Mouse (Mus musculus) CH12.LX (cell line): ENCODE results near the gene Pcnt. TPM values are rescaled to one million over a fixed set of nuclear protein-coding genes. Genes with fewer than 3 reads are reported as not detected.
A peak's percentile ranks its signal among the peaks of the same experiment; 100 is the strongest.

Experiments
- DNase-seq: peaks from one replicate; pipeline ENCODE4 v3.0.0-alpha.2; 2013; ENCODE audit errors: extremely low read depth
- H3K27ac ChIP-seq: 2 replicates; pipeline ENCODE4 v1.5.1; 2012; ENCODE audit warnings: low read depth, mild to moderate bottlenecking, control low read depth, moderate library complexity; ENCODE audit not compliant: insufficient read depth
- H3K27me3 ChIP-seq: replicated peaks from 2 replicates; pipeline ENCODE3; 2012; ENCODE audit warnings: inconsistent platforms
- H3K36me3 ChIP-seq, 2 experiments: replicated peaks in 1 of 2; 2 replicates each; pipeline versions ENCODE3 to v1.6.1; 2012; ENCODE audit warnings: inconsistent platforms in 1 of 2, low read length in 1 of 2, mild to moderate bottlenecking in 1 of 2, mixed read lengths in 1 of 2, moderate library complexity in 1 of 2; ENCODE audit not compliant: control insufficient read depth in 1 of 2, insufficient read depth in 1 of 2
- H3K4me1 ChIP-seq, 2 experiments: 2 replicates each; pipeline ENCODE4 v1.6.1; 2012; ENCODE audit warnings: inconsistent platforms in 1 of 2, moderate library complexity in 1 of 2; ENCODE audit not compliant: insufficient read depth in 2 of 2, control insufficient read depth in 1 of 2
- H3K4me2 ChIP-seq: 2 replicates; pipeline ENCODE4 v1.6.1; 2012; ENCODE audit warnings: low read depth, mild to moderate bottlenecking, control low read depth; ENCODE audit not compliant: poor library complexity, insufficient read depth, severe bottlenecking
- H3K4me3 ChIP-seq, 3 experiments: fragments of 150-350 bp in 1 of 3; sonication (generic) in 1 of 3; replicated peaks in 1 of 3; 2 replicates each; pipeline versions ENCODE3 to v1.5.1; 2011 to 2012; ENCODE audit warnings: low read depth in 2 of 3, low read length in 2 of 3, mild to moderate bottlenecking in 2 of 3, moderate library complexity in 2 of 3, control low read depth in 1 of 3, improper control_type of control experiment in 1 of 3, inconsistent platforms in 1 of 3, mixed read lengths in 1 of 3; ENCODE audit not compliant: poor library complexity in 1 of 3
- H3K79me2 ChIP-seq: replicated peaks from 2 replicates; pipeline ENCODE4 v1.6.1; 2012; ENCODE audit warnings: mild to moderate bottlenecking, moderate library complexity; ENCODE audit not compliant: control insufficient read depth, poor library complexity, insufficient read depth, severe bottlenecking; ENCODE audit errors: extremely low read depth
- H3K9ac ChIP-seq: 2 replicates; pipeline ENCODE4 v1.6.1; 2012; ENCODE audit warnings: low read depth, mild to moderate bottlenecking, control low read depth, moderate library complexity; ENCODE audit not compliant: insufficient read depth
- H3K9me3 ChIP-seq: replicated peaks from 2 replicates; pipeline ENCODE3; 2012; ENCODE audit warnings: low read length, inconsistent platforms, mixed read lengths
- BHLHE40 ChIP-seq: IDR thresholded peaks from 2 replicates; pipeline ENCODE4 v1.6.1; 2011; ENCODE audit warnings: mild to moderate bottlenecking, low read depth, low read length, improper control_type of control experiment
- CHD1 ChIP-seq: IDR thresholded peaks from 2 replicates; pipeline ENCODE4 v1.6.1; 2012; ENCODE audit warnings: low read depth, low read length, improper control_type of control experiment, inconsistent platforms
- CHD2 ChIP-seq: IDR thresholded peaks from 2 replicates; pipeline ENCODE4 v1.6.1; 2011; ENCODE audit warnings: low read length, improper control_type of control experiment
- EP300 ChIP-seq: IDR thresholded peaks from 2 replicates; pipeline ENCODE4 v1.6.1; 2011; ENCODE audit warnings: low read length, improper control_type of control experiment
- ETS1 ChIP-seq: conservative IDR thresholded peaks from 2 replicates; pipeline ENCODE4 v1.6.1; 2012; ENCODE audit warnings: low read depth, mild to moderate bottlenecking, inconsistent platforms, low read length, improper control_type of control experiment, moderate library complexity
- HCFC1 ChIP-seq: IDR thresholded peaks from 2 replicates; pipeline ENCODE4 v1.6.1; 2012; ENCODE audit warnings: low read depth, mild to moderate bottlenecking, inconsistent platforms, low read length, improper control_type of control experiment
- JUN ChIP-seq: IDR thresholded peaks from 2 replicates; pipeline ENCODE4 v1.6.1; 2011; ENCODE audit warnings: low read depth, mild to moderate bottlenecking, low read length, improper control_type of control experiment, moderate library complexity; ENCODE audit not compliant: insufficient read depth
- JUND ChIP-seq: conservative IDR thresholded peaks from 2 replicates; pipeline ENCODE4 v1.6.1; 2011; ENCODE audit warnings: low read depth, low read length, improper control_type of control experiment
- MEF2A ChIP-seq: IDR thresholded peaks from 2 replicates; pipeline ENCODE4 v1.6.1; 2014; ENCODE audit warnings: low read depth, mild to moderate bottlenecking, inconsistent platforms, low read length, improper control_type of control experiment, borderline replicate concordance
- MXI1 ChIP-seq: IDR thresholded peaks from 2 replicates; pipeline ENCODE4 v1.6.1; 2011; ENCODE audit warnings: mild to moderate bottlenecking, low read depth, low read length, improper control_type of control experiment
- NRF1 ChIP-seq: IDR thresholded peaks from 2 replicates; pipeline ENCODE4 v1.6.1; 2014; ENCODE audit warnings: low read depth, mild to moderate bottlenecking, inconsistent platforms, low read length, improper control_type of control experiment, moderate library complexity
- PAX5 ChIP-seq: IDR thresholded peaks from 2 replicates; pipeline ENCODE4 v1.6.1; 2012; ENCODE audit warnings: low read length, inconsistent platforms, mixed read lengths
- POLR2A ChIP-seq: IDR thresholded peaks from 2 replicates; pipeline ENCODE4 v1.6.1; 2011; ENCODE audit warnings: low read depth, mild to moderate bottlenecking, improper control_type of control experiment, low read length
- POLR2AphosphoS2 ChIP-seq: IDR thresholded peaks from 2 replicates; pipeline ENCODE4 v1.6.1; 2011; ENCODE audit warnings: low read depth, low read length, improper control_type of control experiment
- SIN3A ChIP-seq: IDR thresholded peaks from 2 replicates; pipeline ENCODE4 v1.6.1; 2012; ENCODE audit warnings: low read length, improper control_type of control experiment, inconsistent platforms
- SMC3 ChIP-seq: IDR thresholded peaks from 2 replicates; pipeline ENCODE4 v1.6.1; 2011; ENCODE audit warnings: low read depth, low read length, improper control_type of control experiment
- USF2 ChIP-seq: conservative IDR thresholded peaks from 2 replicates; pipeline ENCODE4 v1.6.1; 2011; ENCODE audit warnings: low read depth, low read length, improper control_type of control experiment
- ZMIZ1 ChIP-seq: IDR thresholded peaks from 2 replicates; pipeline ENCODE4 v1.6.1; 2012; ENCODE audit warnings: low read depth, mild to moderate bottlenecking, inconsistent platforms, low read length, improper control_type of control experiment
- dilution Hi-C: fragments of 300-500 bp; cut with MboI; formaldehyde crosslinking; loops from 2 replicates; pipeline ENCODE4 v1.14.3; 2020; ENCODE audit warnings: low sequenced_read_pairs; ENCODE audit not compliant: extremely low pct_unique_long_range_greater_than_20kb, extremely low pct_ligation_motif_present
- in situ Hi-C: fragments of 300-500 bp; cut with MboI; formaldehyde crosslinking; loops from 3 replicates; pipeline ENCODE4 v1.14.3; 2019; ENCODE audit warnings: low sequenced_read_pairs, low pct_ligation_motif_present, low pct_unique_long_range_greater_than_20kb, mixed read lengths
- polyA plus RNA-seq: library from polyadenylated mRNA; unstranded; fragments of >175 nt; gene quantifications from 2 replicates; pipeline ENCODE4 v1.2.1, GENCODE M21; 2012; ENCODE audit warnings: low read depth; ENCODE audit not compliant: insufficient read length
- total RNA-seq, 2 experiments: library from RNA; depleted of rRNA; stranded (reverse); fragments of 300-350 nt in 1 of 2; fragments of >200 nt in 1 of 2; gene quantifications; 2 replicates each; pipeline ENCODE4 v1.2.3; 2012 to 2014

Pcnt gene
- total and polyA plus RNA-seq, 3 experiments, result 22.2 to 30.2 (median 29.1) TPM

DNA sequence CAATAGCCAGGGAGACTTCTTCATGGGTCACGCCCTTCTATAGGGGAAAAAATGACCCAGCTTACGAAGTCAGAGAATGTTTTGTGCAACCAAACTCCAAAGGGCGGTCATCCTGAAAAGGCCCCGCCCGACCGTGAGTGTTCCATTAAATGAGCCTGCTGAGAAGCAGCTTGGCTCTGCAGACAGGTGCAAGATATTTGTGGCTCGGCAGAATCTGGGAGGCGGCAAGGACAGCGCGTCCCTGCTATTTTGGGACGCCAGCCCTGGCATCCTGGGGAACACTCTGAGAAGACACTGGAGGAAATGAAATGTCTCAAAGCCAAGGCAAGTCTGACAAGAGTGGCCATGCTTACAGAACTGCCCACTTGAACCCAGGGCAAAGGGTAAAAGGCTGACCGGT, 25.8 kb downstream of the Pcnt start:
- no peak for TF ChIP-seq JUND
- dilution Hi-C loops (no loop called here), in situ Hi-C loops (no loop called here)
- Histone ChIP-seq H3K4me3 (no peak overlapping the region), H3K27me3 (no peaks in the 10 kb centered on the region), H3K79me2 (no peaks in the 10 kb centered on the region), H3K36me3 (peaks cover 71 to 95% of the 10 kb centered on the region in 2 experiments), H3K4me1 (no peaks in the 10 kb centered on the region), H3K9ac (no peak overlapping the region), H3K4me2 (no peak overlapping the region), H3K9me3 (no peaks in the 10 kb centered on the region), H3K27ac (no peak overlapping the region)
- DNase-seq, result no peak

DNA sequence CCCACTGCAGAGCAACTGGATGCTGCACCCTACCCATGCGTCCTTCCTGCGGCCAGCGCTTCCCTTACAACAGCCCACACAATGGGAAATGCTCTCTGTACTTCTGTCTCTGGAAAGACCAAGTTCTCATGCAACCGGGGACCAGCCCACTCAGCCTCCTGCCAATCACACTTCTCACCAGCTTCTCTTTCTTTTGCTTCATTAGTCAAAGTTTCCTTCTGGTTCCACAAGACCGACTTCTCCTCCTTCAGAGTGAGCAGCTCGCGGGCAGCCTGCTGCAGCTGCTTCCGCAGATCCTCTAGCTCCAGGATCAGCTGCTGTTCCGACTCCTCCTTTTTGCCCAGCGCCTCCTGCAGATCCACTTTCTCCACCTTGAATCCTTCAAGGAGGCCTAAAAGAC, 34.1 kb downstream of the Pcnt start:
- H3K9me3 ChIP-seq, result no peaks in the 10 kb centered on the region
- H3K27me3 ChIP-seq, result no peaks in the 10 kb centered on the region
- peak; percentile 33 for DNase-seq
- in situ Hi-C loops (no loop called here), dilution Hi-C loops (no loop called here)
- no peak overlapping the region for H3K4me3 ChIP-seq
- peaks cover 0 to 7% of the 10 kb centered on the region in 2 experiments; a peak in 2 of 4 replicates for H3K4me1 ChIP-seq
- H3K9ac ChIP-seq, result no peak overlapping the region
- H3K79me2 ChIP-seq, result no peaks in the 10 kb centered on the region
- peaks cover 69 to 90% of the 10 kb centered on the region in 2 experiments for H3K36me3 ChIP-seq
- no peak overlapping the region for H3K4me2 ChIP-seq
- no peak overlapping the region for H3K27ac ChIP-seq
- TF ChIP-seq EP300 (0 out of 2 replicates have a peak, but pooled peaks have one; percentile 25), USF2 (no peak), HCFC1 (no peak), BHLHE40 (no peak), CHD1 (no peak), ETS1 (peak; percentile 21; the same call in 1 of the 2 replicates), MEF2A (no peak), JUND (no peak), SMC3 (no peak), NRF1 (no peak), ZMIZ1 (no peak), PAX5 (no peak), POLR2AphosphoS2 (no peak)
- TF ChIP-seq, all 38 proteins: peak for 2

DNA sequence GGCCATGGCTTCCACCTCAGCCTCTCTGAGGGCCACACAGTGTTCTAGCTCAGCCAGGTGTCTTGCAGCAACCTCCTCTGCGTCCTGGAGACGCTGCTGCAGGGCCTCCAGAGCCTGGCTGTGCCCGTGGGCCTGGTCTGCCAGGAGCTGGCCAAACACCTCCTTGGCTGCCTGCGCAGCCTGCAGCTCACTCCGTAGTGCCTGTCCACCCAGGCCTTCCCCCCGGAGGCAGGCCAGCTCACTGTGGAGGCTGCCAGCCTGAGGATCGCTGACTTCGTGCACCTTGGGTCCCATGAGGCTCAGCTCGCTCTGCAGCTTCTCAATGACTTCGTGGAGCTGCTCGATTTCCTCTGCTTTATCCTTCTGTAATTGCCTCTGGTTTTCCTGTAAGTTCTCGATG, 50.0 kb downstream of the Pcnt start:
- Histone ChIP-seq H3K36me3 (peaks cover 50 to 66% of the 10 kb centered on the region in 2 experiments), H3K4me2 (no peak overlapping the region), H3K4me3 (no peak overlapping the region), H3K27ac (no peak overlapping the region), H3K4me1 (no peaks in the 10 kb centered on the region), H3K79me2 (no peaks in the 10 kb centered on the region), H3K27me3 (no peaks in the 10 kb centered on the region), H3K9me3 (peaks cover 7% of the 10 kb centered on the region), H3K9ac (no peak overlapping the region)
- dilution Hi-C loops, result no loop called here
- in situ Hi-C loops, result no loop called here
- DNase-seq, result no peak
- no peak for TF ChIP-seq NRF1
- no peak for TF ChIP-seq CHD2
- TF ChIP-seq JUN, result no peak
- TF ChIP-seq MXI1, result no peak
- TF ChIP-seq CHD1, result no peak
- no peak for TF ChIP-seq SIN3A
- TF ChIP-seq POLR2A, result no peak
